Mouse (Mus musculus): ENCODE data around the gene Srl.
A peak's percentile ranks its signal among the peaks of the same experiment; 100 is the strongest.

Gene Srl

DNA sequence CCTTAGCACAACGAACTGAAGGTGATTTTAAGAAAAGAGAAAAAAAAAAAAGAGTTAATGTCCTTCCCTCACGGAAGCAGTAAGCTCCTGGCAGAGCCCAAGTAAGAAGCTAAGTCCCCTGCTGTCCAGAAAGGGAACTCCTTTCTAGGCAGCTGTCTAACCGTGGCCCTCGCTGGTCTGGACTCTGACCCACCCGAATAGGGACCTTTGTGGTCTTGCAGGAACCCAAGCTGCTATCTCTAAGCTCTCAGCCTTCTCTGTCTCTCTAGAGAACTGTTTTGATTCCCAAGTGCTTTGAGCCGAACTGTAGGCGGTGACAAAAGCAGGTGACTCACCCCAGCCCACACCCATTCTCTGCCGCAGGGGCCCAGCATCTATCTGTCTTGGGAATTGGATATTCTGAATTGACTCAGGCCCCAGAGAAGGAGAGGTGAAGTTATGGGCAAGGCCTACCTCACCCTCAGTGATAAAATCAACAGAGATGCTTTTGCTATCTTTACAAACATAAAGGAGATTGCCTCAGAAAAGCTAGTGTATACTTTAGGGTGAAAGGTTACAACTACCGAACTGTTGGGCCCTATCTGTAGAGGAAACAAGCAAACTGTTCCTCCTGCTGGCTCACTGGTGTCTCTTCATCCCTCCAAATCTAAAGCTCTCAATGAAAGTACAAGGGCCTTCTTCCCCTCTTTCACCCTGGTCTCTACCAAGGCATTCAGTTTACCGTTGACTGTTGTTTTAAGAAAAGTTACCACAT, 71.8 kb downstream of the Srl start:
- DNase-seq = peak; percentile 69

DNA sequence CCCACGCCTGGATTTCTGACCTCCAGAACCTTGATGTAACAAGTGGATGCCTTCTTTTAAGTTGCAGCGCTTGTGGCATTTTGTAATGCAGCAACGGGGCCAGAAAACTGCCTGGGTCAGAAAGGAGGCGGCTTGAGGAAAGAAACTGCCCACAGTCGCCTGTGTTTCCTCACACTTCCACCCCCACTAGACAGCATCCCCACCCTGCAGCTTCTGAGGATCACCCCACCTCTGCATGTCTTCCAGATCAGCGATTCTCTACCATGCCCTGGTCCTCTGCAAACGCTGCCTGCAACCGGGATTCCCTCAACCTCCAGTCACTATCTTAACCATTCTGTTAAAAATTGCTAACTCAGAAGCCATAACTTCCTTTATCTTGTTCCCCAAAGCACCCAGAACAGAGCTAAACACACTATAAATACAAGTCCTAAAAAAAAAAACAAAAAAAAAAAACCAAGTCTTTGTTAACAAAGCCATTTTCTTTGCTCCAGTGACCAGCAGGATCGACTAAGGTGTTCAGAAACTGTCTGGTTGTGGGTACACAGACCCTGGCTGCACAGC, 77.0 kb downstream of the Srl start:
- no peak for DNase-seq

DNA sequence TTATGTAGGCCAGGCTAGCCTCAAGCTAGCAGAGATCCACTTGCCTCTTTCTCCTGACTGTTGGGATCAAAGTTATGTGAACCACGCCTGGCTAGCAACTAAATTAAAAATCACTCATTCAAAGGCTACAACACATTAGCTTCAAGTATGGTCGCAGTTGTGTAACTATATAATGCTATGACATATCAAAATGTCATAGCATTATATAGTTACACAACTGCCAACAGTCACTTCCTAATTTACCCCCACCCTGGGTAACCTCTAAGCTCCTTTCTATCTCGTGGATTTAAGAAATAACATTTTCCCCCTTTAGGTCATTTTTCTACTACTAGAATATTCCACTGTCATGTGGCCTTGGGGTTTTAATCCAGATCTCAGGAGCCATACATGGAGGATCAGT, 83.7 kb downstream of the Srl start:
- DNase-seq = no peak

DNA sequence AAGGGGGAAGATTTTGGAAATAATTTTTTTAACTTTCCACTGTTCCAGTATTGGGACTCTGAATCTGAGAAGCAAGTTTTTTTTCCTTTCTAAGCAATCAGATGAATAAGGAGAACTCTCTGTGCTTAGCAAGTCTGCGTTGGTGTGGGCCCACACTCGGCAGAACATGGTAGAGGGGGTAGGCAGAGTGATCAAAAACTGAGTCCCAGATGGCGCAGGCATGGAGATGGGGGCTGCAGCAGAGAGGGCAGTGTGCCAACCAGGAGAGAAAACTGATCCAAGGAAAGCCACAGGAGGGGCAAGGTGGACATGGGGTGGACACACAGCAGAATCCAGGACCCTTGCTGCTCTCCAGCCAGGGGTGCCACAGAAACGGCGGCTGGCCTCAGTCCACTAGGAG, 85.2 kb downstream of the Srl start:
- no peak for DNase-seq

DNA sequence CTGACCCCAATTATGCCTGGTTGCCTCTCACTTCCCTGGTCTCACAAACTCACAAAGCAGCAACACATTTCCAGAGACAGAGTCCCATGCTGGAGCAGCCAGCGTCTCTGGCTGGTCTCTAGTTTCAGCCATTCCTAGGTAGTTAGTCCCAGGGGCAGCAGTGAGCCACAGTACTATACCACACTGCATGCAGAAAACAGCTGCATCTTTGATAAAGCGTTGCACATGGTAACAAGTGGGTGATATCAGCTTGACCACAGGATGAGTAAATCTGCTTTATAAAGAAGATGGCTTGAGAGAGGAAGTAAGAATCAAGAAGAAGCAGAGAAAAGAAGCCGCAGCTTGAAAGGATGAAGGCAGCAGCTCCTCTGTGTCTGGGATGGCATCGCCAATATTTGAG, 85.9 kb downstream of the Srl start:
- no peak for DNase-seq

DNA sequence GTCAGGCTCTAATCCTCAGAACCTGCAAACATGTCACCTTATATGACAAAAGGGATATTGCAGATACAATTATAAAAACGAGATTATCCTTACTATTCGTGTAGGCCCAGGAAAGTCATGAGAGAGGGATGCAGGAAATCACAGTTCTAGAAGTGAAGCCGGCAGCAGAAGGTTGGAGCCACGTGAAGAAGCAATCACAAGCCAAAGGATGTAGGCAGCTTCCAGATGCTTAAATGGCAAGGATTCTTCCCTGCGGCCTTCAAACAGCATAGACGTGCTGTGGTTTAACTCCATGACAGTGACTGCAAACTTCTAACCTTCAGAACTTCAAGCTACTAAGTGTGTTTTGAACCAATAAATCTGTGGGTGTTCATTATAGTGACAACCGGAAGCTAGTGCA, 87.1 kb downstream of the Srl start:
- DNase-seq = no peak

DNA sequence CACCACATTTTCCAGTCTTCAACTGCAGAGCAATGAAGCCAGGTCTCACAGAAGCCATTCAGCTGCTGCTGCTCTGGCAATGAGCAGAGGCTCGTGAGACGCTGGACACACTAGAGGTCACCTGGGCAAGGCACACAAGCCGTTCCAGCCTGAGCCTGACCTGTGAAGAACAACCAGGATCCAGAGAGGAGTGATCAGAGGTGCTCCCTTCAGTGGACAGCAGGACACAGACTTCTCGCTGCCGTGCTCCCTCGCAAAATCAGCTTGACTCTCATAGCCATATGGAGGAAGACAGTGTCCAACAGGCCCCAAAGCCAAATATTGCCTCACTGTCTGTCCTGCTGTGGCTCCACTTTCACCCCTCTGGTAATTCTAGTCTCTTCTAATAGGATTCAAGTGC, 92.2 kb downstream of the Srl start:
- DNase-seq = no peak

DNA sequence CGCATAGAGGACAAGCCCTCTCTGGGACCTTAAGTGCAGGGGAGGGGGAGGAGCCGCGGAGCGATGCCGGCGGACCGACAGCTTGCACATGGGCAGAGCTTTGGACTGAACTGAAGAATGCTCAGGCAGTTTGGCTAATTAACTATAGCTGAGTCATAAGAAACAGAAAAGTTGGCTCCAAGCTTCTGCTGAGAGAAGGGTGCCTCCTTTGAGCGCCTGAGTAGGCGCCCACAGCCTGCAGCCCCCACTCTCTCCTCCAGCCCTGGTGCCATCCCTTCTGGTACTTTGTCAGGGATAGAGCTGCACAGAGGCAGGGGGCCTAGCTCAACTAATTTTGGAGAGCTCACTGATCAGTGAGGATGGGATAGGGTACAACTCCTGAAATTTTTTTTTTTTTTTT, 93.4 kb downstream of the Srl start:
- DNase-seq = peak; percentile 81

DNA sequence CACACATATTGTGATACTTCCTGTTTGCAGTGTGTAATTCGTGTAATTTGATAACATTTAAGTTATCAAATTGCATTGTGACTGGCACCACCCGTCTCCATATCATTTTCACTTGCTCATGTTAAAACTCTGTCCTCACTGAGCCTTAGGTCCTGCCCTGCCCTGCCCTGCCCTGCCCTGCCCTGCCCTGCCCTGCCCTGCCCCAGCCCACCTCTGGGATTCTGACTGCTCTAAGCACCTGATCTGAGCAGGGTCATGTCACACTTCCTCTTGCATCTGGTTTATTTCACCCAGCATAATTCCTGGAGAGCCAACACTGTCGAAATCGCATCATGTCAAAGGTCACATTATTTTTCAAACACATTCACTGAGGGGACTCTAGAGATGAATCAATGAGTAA, 95.2 kb downstream of the Srl start:
- DNase-seq = no peak

DNA sequence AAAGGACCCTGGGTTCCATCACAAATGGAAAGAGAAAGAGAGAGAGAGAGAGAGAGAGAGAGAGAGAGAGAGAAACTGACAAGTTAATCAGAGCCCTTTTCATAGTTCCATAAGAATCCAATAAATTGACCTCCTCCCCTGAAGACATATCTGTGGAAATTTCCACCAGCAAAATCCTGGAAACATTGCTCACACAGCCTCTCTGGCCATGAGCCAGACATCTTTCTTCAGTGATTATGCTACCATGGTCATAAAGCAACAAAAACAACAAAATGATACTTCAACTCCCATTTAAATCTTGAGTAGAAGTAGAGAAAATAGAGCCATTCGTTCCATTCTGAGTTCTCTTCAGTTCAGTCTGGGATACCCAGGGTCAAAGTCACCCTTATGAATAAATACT, 97.2 kb downstream of the Srl start:
- no peak for DNase-seq

DNA sequence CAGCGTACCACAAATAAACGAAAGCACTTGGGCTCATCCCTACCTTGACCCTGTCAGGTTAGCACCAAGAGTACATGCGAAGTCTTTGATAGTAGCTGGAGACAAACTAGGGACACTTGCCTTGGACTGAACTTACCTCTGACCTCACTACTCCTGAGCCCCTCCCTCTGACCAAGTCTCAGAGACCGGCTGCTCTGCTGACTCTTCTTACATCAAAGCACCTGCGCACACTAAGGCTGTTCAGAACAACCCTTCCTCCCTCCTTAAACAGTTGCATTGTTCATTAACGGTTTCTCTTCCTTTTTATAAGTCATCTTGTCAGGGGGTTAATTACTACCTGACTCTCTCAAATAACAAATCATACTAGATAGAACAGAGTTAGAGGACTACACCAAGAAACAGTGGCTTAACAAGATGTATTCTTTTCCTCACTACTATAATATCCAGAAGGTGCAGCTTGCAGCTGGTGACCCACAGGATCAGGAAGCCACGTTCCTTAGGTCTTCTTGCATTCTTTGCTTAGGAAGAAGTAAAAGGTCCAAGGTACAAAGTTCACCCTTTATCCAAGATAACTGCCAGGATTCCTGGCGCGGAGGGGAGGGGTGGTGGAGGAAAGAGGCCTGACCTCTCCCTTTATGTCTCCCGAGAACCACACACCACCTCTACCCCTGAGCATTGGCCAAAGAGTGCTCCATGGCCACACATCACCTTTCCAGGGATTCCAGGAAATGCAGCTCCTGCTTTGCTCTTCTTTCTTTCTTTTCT, 102.1 kb downstream of the Srl start:
- peak; percentile 89 for DNase-seq

DNA sequence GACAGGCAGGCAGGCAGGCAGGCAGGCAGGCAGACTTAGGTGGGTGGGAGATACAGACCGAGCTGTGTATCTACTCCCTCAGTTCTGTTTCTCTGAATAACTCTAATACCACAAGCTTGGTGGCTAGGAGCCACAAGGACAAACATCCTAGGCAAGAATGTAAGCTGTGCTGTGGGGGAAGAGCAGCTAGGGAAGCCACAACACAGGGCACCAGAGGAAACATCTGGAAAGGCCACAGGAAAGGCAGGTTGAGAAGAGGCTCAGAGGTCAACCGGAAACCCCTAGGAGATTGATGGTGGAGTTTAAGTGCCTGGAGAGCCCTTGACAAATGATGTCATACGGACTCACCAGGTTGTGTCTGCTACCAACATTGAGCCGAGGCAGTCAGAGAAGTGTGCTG, 104.9 kb downstream of the Srl start:
- DNase-seq = no peak

DNA sequence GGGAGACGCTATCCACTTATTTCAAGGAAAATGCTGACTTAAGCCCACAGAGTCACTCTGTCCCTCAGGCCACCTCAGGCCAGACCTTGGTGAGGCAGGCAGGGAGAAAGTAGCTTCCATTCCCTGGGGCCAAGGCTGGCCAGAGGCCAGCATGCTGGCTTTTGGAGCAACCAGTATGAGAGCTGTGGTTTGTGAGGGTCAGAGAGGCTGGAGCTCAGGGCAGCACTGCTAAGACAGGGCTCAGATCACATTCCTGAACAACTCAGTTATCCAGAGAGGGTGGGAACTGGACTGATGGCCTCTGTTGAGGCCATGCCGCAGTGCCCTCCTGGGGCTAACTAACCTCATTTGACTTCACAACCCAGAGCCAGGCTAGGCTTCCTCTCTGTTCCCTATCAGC, 106.2 kb downstream of the Srl start:
- DNase-seq = no peak

DNA sequence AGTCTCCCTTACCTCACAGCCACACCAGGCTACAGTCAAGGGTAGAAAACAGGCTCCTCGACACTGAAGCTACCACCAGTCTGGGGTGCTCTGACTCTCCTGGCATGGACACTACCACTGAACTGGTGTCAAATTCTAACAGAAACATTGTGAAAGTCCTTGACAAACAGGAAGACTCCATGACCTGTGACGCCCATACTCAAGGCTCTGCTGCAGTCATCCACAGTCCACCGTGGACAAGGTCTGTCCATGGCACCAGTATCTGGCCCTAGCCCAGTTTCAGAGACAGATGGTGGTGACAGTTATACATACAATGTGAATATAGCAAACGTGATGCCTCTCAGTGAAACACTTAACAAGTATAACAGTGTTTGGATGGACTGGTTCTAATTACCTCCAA, 109.8 kb downstream of the Srl start:
- DNase-seq = no peak

DNA sequence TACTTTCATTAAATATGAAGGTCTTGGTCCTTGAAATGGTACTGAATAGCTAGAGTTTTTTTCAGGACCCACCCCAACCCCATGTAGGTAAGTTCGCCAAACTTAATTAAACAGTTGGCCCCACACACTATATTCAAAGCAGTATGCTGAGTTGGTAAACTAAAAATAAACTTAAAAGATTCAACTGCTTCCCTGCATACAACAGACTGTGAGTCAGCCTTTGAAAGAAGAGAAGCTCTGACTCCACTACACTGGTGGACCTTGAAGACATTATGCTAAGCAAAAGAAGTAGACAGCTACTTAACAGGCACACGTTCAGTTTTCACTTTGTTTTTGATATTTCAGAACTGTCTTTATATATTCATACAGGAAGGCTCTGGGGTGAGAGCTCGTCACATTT, 110.6 kb downstream of the Srl start:
- no peak for DNase-seq

DNA sequence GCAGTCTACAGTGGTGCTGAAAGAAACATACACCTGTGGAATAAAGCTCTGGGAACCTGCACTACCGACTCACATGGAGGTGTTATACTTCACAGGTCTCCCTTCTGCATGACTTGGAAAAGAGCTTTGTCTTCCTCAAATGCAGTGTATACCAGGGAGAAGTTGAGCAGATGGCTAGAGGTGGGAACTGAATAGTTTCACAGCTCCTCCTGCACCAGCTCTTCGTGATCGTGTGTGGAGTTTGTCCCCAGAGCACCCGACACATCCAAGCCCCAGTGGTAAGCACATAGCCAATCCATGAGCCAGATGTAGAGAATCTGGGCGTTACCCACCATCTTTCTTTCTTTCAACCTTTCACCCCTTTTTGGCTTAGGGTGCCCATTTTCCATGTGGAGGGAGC, 111.4 kb downstream of the Srl start:
- DNase-seq = no peak

All from kidney, adult 9 months (tissue).